Mouse (Mus musculus) spleen, postnatal 10 days (tissue): ENCODE measurements around the gene Atp5l.
"Not testable (repeated sequence)": the region's sequence is repeated elsewhere in the genome, so short reads cannot be mapped to it uniquely, and the experiment has no call there.

Experiments
- DNase-seq, 2 experiments: peaks; one replicate each; pipeline ENCODE4 v3.0.0; 2021 to 2022; ENCODE audit warnings: low spot score in 2 of 2

Gene Atp5l

GRCm38 (mm10) chr9:44920374-44921122 lies at the start of gene Atp5l:
Atp5l (minus strand) TSS chr9:44920742.
- DNase-seq, result peak; percentile 81 to 82

- no peak for DNase-seq
Measured at GRCm38 (mm10) chr9:44969450-44969849, 48.9 kb upstream of the Atp5l start.

GRCm38 (mm10) chr9:44967763-44968162 lies 47.2 kb upstream of the Atp5l start:
- DNase-seq, result not testable (repeated sequence)

- peak; percentile 62 to 86 for DNase-seq
Measured at GRCm38 (mm10) chr9:44966815-44967242, 46.3 kb upstream of the Atp5l start.

- no peak for DNase-seq
Measured at GRCm38 (mm10) chr9:44965833-44966466, 45.4 kb upstream of the Atp5l start.

- peak; percentile 99 to 100 for DNase-seq
Measured at GRCm38 (mm10) chr9:44965126-44965832, 44.7 kb upstream of the Atp5l start, which contains the start of gene Ube4a. Ube4a (minus strand) TSS chr9:44965600.

- DNase-seq, result no peak
Measured at GRCm38 (mm10) chr9:44954432-44954831, 33.9 kb upstream of the Atp5l start.

- DNase-seq, result no peak
Measured at GRCm38 (mm10) chr9:44947836-44948235, 27.3 kb upstream of the Atp5l start.

GRCm38 (mm10) chr9:44946185-44946695 lies 25.7 kb upstream of the Atp5l start:
- DNase-seq, result no peak

GRCm38 (mm10) chr9:44942421-44942820 lies 21.9 kb upstream of the Atp5l start:
- DNase-seq, result no peak

GRCm38 (mm10) chr9:44941756-44942155 lies 21.2 kb upstream of the Atp5l start:
- DNase-seq, result no peak

GRCm38 (mm10) chr9:44921543-44921942 lies 1.0 kb upstream of the Atp5l start:
- no peak for DNase-seq

- DNase-seq, result peak in 1 of 2 experiments; percentile 64
Measured at GRCm38 (mm10) chr9:44921123-44921468, 554 bp upstream of the Atp5l start.

GRCm38 (mm10) chr9:44919606-44920005 lies 936 bp downstream of the Atp5l start:
- no peak for DNase-seq

- DNase-seq, result peak; percentile 36 to 74
Measured at GRCm38 (mm10) chr9:44916196-44916595, 4.3 kb downstream of the Atp5l start.

GRCm38 (mm10) chr9:44914706-44915105 lies 5.8 kb downstream of the Atp5l start:
- DNase-seq, result no peak

- no peak for DNase-seq
Measured at GRCm38 (mm10) chr9:44911365-44911764, 9.2 kb downstream of the Atp5l start.

- DNase-seq, result peak in 1 of 2 experiments; percentile 40
Measured at GRCm38 (mm10) chr9:44905620-44906019, 14.9 kb downstream of the Atp5l start.

GRCm38 (mm10) chr9:44904964-44905363 lies 15.6 kb downstream of the Atp5l start:
- peak in 1 of 2 experiments; percentile 51 for DNase-seq

- DNase-seq, result no peak
Measured at GRCm38 (mm10) chr9:44903856-44904255, 16.7 kb downstream of the Atp5l start.

GRCm38 (mm10) chr9:44900402-44900801 lies 20.1 kb downstream of the Atp5l start:
- peak in 1 of 2 experiments; percentile 30 for DNase-seq

- DNase-seq, result no peak
Measured at GRCm38 (mm10) chr9:44899716-44900115, 20.8 kb downstream of the Atp5l start.
